Mouse (Mus musculus) right cerebral cortex, postnatal 10 days (tissue): ENCODE measurements around the gene Tmed1.
"Not testable (repeated sequence)": the region's sequence is repeated elsewhere in the genome, so short reads cannot be mapped to it uniquely, and the experiment has no call there.

ENCODE experiments used
- DNase-seq, 2 experiments: peaks; one replicate each; pipeline ENCODE4 v3.0.0; 2021; ENCODE audit warnings: low spot score in 2 of 2

The Tmed1 gene

DNA sequence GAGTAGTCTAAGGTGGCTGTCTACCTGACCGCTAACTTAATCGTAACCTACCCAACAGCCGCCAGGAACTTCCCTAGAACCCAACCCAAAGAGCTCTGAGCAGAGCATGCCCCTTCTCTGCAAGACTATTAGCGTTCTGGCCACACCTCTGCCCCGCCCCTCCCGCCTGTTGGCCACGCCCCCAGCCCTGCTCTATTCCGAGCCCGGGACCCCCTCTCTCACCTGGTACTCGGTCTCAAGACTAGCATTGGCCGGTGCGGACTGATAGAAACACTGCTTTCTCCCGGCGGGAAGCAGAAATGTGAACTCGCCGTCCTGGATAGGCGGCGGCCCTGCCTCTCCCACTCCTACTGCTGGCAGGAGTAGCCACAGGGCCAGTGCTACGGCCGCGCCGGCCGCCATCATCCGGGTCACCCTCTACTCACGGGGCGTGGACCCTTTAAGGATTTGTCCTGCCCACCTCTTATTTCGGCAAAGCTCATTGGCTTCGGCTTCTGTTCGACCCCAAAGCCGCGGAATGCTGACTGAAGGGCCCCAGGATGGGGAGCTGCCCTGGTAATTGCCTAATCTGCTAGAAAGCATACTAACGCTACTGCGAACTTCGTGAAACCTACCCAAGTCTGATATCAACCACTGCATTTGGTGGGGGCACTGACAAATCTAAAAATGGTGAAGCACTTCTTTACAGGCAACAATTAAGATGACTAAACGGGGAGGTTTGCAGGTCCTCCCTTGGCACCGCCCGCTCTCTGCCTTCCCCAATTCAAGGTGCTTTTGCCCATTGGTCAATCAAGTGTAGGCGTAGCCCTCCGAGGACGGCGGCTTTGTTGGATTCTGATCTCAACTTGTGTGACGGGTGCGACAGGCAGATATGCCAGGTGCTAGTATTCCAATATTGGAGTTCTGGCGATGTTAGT, at the start of gene Tmed1:
Gene Tmed1 (minus strand): TSS at position 481 of the 917 bp plus-strand sequence.
- DNase-seq = peak; percentile 95 to 96

DNA sequence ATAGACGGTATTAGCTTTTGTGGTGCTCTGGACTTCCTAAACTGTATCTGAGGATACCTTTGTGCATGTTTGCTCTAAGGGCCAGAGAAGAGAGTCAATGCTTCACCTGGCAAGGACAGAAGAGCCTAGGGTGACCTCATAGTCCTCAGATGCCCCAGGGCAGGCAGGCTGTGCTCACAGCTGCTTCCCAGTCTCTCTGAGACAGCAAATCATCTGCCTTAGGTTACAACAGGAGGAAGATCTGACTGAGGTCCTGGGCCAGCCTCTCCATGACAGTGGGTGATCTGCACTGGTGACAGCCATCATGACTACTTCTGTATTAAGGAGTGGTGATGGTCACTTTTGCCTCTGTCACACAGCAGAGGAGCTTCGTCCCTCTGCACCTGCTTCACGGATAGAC, 49.1 kb upstream of the Tmed1 start:
- DNase-seq = no peak

DNA sequence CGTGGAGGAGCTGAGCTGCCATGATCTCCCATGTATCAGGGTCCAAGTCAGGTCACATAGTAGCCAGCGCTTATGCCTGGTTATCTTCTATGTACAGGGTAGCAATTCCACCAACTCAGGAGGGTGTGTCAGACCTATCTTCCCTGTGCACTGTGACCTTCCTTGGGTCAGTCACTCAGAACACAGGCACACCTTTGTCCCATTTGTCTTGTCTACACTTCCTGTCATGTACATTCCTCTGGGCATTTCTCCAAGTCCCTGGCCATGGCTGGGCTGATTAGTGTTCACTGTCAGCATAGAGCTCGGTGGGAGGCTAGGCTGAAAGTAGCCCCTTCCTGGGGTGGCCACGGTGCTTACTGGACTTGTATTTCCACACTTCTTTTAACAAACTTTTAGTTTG, 48.3 kb upstream of the Tmed1 start:
- no peak for DNase-seq

DNA sequence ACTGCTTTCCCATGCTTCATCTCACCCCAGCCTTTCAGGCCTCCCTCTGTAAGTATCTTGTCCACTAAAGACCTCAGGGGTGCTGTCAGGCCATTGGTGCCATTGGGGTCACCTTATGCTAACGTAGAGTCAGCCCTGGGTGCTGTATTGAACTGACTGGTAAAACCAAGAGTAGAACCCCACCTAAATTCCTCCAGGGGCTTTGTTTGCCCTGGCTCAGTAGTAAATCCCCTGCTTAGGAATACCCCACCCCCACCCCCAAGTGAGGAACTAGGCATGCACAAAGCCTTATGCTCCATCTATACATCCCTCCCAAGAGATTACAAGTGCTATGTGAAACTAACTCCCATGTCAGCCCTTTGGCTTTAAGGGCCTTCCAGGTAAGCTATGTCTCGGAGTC, 47.5 kb upstream of the Tmed1 start:
- no peak for DNase-seq

DNA sequence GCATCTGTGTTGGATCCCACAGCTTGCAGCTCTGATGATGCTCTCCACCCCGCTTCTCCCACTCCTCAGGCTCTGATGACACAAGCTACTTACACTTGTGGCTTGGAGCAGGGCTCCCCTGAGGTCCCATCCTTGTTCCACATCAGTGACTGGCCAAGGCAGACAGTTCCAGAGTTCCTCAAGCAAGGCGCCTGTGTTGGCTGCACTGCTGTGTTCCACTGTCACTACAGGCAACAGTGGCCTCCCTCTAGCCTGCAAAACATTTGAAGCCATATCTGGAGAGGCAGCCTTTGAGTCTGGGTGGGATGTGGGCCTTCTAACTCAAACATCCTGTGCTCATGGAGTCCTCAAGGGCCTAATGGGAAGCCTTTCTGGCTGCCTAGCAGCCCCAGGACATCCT, 46.9 kb upstream of the Tmed1 start:
- no peak for DNase-seq

DNA sequence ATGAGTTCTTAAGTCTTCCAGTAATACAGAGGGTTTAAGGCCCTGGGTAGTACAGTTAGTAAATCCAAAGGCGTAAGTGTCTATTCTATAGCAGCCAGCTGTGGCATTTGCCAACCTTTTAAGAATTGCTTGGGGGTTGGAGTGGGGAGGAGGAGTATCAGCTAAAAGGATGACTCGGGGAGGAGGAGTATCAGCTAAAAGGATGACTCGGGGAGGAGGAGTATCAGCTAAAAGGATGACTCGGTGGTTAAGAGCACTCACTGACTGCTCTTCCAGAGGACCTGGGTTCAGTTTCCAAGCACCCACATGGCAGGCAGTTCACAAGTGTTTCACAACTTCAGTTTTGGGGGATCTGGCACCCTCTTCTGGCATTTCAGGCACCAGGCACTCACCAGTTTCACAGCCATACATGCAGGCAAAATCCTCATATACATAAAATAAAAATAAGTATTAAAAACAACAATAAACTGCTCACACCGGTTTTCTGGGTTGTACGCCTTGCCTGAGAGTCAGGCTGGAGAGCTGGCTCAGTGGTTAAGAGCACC, 45.2 kb upstream of the Tmed1 start:
- no peak for DNase-seq

DNA sequence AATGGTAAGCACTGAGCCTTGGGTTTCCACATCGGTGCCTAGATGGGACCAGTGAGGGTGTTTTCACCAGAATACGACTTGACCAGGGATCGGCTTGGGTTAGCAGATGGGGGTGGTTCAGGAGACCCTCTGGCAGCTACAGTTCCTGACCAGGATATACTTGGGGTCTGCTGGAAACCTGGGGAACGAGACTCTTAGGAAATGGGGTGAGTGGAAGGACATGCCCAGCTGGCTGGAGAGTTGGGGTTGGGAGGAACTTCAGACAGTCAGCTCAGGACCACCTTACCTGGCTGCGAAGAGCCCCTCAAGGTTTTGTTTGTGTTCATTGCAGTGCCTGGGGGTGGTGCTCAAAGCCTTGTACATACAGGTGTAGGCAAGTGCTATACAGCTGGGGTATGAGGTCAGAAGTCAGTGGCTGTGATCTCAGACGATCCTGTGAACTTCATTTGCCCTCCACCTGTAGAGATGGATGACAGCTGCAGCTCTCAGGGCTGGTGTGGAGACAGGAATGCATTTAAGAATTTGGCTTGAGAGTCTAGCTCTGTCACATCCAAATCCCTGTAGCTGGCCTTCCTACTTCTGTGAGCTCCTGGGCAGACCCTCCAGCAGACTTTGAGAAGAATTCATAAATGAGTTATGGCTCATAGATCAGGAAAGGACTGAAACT, 43.7 kb upstream of the Tmed1 start:
- no peak for DNase-seq

DNA sequence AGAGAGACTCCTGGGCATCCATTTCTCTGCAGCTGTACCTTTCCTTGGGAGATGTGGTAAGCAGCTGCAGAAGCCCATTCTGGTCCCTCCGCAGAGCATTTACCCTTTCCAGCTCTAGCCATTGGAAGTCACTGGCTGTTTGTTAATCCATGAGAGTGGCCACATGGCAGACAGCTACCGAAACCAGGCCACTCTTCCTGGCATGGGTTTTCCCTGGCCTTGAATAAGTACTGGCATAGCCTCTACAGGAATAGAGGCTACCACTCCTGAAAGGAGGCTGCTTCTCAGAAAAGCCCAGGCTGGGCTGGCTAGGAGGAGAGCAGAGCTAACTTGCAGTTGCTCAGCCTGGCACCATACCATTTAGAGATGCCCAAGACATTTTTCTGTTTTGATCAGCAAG, 41.0 kb upstream of the Tmed1 start:
- no peak for DNase-seq

DNA sequence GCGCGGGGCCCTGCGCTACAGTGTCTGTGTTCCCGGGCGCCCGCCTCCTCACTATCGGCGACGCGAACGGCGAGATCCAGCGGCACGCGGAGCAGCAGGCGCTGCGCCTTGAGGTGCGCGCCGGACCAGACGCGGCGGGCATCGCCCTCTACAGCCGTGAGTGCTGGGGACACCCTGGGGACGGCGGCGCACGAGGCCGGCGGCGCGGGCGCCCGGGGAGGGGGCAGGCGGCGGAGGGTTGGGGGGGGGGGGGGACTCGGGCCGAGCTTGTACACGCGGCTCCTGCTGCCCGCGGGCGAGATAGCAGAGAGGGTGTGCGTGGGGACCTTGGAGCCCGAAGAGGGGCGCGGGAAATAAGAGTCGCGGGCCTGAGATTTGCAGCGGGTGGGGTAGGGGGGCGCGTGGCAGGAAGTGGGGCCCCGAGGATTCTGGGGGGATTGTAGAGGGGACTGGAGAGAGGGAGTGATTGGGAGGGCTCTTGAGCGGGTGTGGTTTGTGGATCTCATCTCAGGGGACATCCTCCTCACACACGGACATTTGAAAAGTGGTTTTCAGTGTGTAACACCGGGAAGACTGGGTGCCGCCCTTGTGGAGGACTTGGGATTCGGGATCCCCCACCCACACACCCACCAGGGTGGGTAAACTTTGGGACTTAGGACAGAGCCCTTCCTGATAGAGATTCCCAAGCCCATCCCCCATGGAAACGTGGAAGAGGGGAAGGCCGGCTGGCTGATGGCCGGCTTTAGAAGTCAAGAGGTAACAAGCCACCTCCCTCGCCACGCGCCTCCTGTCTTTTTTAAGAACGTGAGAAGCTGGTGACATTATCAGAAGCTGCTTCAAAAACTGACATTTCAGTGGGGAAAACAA, 37.3 kb upstream of the Tmed1 start:
- peak; percentile 73 to 74 for DNase-seq

DNA sequence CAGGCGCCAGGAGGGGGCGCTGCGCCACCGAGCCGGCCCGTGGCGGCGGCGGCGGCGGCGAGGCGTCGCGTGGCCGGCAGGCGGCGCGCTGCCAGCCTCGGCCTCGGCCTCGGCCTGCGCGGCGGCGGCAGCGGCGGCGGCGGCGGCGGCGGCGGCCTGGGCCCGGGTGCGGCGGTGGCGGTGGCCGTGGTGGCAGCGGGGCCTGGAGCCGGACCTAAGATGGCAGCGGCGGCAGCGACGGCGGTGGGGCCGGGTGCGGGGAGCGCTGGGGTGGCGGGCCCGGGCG, 36.7 kb upstream of the Tmed1 start, which contains the start of gene Carm1:
Gene Carm1 (plus strand): TSS at position 106 of the 286 bp plus-strand sequence.
- no peak for DNase-seq

DNA sequence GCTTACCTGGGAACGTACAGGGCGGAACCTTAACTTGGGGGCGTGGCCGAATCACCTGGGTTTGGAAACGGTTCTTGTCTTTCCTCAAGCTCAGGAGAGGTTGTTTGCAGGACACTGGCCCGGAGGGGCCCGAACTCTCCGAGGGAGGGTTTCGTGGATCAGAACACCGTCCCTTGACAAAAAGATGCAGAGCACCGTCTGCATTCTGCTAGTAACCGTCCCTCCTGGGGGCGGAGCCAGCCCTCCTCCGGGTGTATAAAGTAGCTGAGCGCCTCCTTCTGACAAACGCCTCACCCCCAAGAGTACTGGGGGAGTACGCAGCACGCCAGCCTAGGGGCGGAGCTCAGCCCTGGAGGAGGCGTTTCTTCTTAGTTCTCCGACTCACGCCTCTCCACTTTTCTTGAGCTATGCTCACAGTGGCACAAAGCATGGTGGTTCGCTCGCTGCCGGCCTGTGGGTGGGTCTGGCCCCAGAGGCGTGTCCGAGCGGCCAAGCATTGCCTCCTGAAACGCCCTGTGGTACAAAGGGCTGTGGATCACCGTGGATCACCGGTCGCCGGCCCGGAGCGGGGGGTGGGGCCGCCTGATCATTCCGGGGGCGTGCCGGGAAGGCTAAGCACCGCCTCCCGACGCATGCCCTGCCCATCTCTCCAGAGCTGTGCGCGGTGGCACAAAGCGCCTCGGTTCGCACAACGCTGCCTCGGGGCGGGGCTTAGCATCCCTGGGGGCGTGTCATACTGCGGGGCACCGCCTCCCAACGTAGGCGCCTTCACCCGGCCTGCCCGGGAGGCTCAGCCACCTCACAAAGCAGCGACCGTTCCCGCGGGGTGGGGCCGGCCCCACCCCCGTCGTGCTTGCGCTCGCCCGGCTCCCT, 36.1 kb upstream of the Tmed1 start:
- DNase-seq = peak; percentile 99

DNA sequence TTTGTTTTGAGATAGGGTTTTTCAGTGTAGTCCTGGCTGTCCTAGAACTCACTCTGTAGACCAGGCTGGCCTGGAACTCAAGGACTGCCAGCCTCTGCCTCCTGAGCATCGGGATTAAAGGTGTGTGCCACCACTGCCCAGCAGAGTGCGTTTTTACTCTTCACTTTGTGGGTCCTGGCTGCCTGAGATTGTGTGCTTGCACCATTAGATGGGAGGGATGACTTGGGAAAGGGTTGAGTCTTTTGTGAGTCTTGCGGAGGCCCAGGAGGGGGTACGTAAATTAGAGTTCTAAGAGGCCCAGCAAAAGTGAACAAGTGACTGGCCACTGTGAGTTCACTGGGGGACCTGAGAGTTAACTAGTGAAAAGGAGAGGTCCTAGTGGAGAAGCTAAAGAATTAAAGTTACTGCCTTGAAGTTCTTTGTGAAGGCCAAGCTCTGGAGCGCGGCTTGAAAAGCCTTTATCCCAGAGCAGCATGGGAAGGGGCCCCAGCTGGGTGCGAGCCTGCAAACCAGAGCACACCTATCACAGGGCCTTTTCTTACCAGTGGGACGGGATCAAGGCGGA, 35.4 kb upstream of the Tmed1 start:
- DNase-seq = no peak

DNA sequence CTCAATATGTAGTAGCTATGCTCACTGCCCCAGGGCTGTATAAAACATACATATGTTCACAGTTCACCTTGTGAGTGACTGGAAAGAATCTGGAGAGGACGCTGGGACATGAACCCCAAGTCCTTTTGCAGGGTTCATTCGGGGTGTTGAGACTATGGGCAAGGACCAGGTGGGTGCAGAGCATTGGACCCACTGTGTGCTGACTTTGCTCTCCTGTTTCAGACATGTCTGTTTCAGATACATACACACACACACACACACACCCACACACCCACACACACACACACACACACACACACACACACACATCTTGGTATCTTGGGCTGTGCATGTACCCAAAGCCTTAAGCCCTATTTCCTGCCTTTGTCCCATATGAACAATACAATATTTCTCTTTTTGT, 31.9 kb upstream of the Tmed1 start:
- DNase-seq = not testable (repeated sequence)

DNA sequence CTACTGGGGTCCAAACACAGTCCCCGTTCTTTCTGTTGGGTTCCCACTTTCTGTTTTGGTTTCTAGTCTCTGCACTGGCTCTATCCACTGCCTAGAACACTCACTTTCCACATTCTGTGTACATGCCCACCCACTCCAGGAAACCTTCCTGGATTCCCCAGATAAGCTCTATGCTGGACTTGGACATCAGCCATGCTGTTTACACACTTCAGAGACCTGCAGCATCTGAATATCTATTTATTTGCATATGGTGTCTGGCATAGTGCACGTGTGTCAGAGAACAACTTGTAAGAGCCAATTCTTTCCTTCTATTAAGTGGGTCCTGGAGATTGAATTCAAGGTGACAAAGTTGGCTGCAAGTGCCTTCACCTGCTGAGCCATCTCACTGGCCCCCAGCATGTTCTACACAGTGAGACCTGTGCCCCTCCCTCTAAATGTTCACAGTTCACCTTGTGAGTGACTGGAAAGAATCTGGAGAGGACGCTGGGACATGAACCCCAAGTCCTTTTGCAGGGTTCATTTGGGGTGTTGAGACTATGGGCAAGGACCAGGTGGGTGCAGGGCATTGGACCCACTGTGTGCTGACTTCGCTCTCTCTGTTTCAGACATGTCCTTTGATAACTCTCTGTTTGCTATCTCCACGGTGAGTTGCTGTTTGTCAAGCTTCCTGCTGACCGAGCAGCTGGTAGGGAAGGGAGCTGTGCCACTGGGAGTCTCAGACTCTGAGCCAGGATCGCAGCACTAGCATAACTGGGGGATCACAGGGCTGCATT, 30.1 kb upstream of the Tmed1 start:
- no peak for DNase-seq

DNA sequence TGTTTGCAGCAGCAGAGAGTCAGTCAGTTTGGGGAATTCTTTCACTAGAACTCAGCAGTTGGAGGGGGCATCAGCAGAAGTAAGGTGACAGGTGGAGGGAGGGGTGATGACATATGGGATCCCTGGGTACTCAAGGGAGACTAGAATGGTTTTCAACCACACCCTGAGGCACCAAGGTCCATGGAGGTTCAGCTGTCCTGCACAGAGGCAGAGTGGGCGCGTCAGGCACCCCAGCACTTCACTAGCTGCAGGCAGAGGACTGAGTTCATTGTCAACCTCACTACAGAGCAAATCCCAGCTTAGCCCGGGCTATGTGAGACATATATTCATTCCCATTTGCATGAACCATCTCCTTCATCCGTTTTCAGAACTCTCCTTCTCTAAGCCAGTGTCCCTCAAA, 27.0 kb upstream of the Tmed1 start:
- DNase-seq = no peak

DNA sequence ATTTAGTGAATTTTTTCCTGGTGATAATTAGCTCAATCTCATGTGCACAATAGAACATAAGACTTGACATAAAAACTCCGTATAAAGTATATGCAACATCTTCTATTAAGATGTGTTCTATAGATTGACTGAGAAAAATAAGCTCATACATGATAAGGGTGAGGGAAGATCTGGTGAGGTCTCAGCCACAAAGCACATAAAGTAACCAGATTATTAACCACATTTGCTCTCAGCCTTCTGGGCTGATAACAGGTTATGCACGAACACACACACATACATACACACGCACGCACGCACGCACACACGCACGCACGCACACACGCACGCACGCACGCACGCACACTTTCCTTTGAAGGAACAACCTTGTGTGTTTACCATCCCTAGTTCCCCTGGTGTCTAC, 26.4 kb upstream of the Tmed1 start:
- no peak for DNase-seq

DNA sequence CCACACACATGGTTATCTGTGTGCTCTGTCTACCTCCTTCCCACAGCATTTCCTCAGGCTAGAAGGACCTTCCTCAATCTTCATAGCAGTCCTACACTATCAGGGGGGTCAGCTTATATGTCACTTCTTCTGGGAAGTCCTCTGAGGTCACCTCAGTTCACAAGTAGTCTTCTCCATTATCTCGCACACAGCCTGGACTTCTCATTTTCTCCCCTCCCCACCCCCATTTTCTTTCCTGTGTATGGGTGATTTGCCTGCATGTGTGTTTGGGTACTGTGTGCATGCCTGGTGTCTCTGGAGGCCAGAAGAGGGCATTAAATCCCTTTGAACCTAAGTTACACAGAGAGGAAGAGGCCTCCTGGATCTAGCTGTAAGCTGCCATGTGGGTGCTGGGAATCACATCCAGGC, 17.9 kb upstream of the Tmed1 start:
- no peak for DNase-seq

DNA sequence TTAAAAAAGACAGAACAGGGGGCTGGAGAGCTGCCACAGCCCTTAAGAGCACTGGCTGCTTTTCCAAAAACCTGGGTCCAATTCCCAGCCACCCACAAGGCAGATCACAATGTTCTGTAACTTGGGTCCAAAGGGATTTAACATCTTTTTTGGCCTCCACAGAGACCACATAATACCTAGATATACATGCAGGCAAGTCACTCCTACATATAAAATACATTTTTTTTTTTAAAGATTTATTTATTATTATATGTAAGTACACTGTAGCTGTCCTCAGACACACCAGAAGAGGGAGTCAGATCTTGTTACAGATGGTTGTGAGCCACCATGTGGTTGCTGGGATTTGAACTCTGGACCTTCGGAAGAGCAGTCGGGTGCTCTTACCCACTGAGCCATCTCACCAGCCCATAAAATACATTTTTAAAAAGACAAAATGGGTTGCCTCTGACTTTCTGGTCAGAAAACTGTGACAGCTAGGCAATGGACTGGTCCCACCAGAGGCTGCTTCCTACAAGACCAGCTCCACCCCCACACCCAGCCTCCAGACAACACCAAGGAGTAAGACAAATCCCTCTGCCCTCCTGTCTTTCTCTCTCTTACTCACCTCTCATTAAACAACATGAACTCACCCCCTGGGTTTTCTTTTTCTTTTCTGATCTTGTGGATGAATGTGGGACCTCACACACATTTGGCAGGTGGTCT, 17.2 kb upstream of the Tmed1 start:
- no peak for DNase-seq

DNA sequence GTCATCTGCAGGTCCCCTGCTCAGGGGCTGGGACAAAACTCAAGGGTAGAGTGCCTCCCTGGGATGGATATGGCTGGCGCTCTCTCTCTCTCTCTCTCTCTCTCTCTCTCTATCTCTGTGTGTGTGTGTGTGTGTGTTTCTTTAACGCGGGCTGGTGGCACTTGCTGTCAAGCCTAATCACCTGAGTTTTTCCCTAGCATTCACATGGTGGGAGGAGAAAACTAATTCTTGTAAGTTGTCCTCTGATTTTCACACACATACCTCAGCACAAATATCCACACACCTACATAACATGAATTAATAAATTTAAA, 16.5 kb upstream of the Tmed1 start:
- no peak for DNase-seq
